Mouse (Mus musculus): Measurements from ENCODE around the gene Wbp1l.

DNA sequence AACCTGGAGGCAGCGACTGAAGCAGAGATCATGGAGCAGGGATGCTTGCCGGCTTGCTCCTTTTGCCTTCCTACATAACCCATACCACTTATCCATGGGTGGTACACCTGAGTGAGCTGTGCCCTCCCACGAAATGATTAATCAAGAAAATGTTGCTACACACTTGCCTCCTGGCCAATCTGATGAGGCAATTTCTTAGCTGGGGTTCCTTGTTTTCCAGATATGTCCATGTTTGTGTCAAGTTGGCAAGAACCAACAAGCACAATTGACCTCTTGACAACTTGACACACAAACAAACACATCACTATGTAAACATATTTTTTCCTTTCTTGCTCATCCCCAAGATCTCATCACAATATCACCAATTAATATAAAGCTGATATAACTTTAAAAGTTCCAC is 76.8 kb downstream of the Wbp1l start:
- TF ChIP-seq CTCF (IDR thresholded peaks at IDR 0.05; ENCODE audit: low read depth, low read length) (no peak), POLR2A (IDR thresholded peaks at IDR 0.05; ENCODE audit: insufficient read depth, low read length) (no peak)
